ENCODE assay signal across 13 mouse cellular contexts in genomic region chr4:119662976-119663375, GRCm38 (mm10). TPM values are rescaled to one million over a fixed set of nuclear protein-coding genes. Genes with fewer than 3 reads are reported as not detected.
DNase-seq lines count a peak whose midpoint lies in the region; ATAC-seq and TF ChIP-seq lines count a peak whose summit lies in the region.
"Had no signal": no experiment of that assay in that cellular context is flagged by ENCODE, and none has a peak within 500 bp of the region (broad histone marks: within the 10 kb centered on the region; RNA-seq: fewer than 3 reads in every experiment).

No protein-coding gene starts in this region.

- H3K27me3 ChIP-seq in Patski: no peaks in the 10 kb centered on the region
- H3K27me3 ChIP-seq: midbrain, embryonic 12.5 days; neural tube, embryonic 12.5 days had no signal

- H3K27ac ChIP-seq in macrophage: peak overlapping the region; percentile 33
- H3K27ac ChIP-seq: midbrain, embryonic 12.5 days; neural tube, embryonic 12.5 days had no signal

- peak; percentile 45 to 49 for DNase-seq in left cerebral cortex, adult 18-20 months (ENCODE audit: low spot score in 2 of 2)
- DNase-seq in left cerebral cortex, postnatal 10 days (ENCODE audit: extremely low spot score in 1 of 2, low spot score in 2 of 2): no peak
- DNase-seq in Patski (ENCODE audit: low read depth, low spot score) (peak; percentile 53), liver (no peak)
- peak; percentile 35 for DNase-seq in heart, adult 8-10 months (ENCODE audit: low spot score)
- no peak for DNase-seq in kidney, adult 18-20 months
- DNase-seq: embryo, embryonic 11 days had no signal

- no peaks in the 10 kb centered on the region for H3K36me3 ChIP-seq in macrophage (ENCODE audit: inconsistent target)
- H3K36me3 ChIP-seq: midbrain, embryonic 12.5 days; neural tube, embryonic 12.5 days had no signal

- in situ Hi-C loops in Patski (cut with MboI; ENCODE audit: low pct_unique_long_range_greater_than_20kb): loop anchor here (10.0 kb wide), 2 partner anchors 238 to 418 kb away; partner anchors contain the start of genes Ppcs and Zmynd12

- POLR2A ChIA-PET in Patski (lab: Charles Lee): no interaction called here

- ATAC-seq in Patski: peak; percentile 80
- ATAC-seq in megakaryocyte-erythroid progenitor cell, adult 5-6 weeks (replicated peaks; ENCODE audit: low FRiP score, low TSS enrichment, poor library complexity, severe bottlenecking): no peak
- ATAC-seq: intestine, embryonic 16.5 days had no signal

- H3K79me2 ChIP-seq in macrophage (ENCODE audit: inconsistent target): no peaks in the 10 kb centered on the region

- CTCF ChIA-PET in Patski (lab: Charles Lee): no interaction called here

- TF ChIP-seq CTCF in Patski (IDR thresholded peaks at IDR 0.05): no peak

- WGBS in macrophage (ENCODE audit: missing documents): 52% methylated on average over 7 of the region's 7 CpGs

- intact Hi-C loops in left cerebral cortex, postnatal 10 days (cut with DNase I): no loop called here

- H3K4me3 ChIP-seq in macrophage (ENCODE audit: inconsistent target): no peak overlapping the region
- H3K4me3 ChIP-seq: midbrain, embryonic 12.5 days; neural tube, embryonic 12.5 days had no signal

RNA-seq across cellular contexts. Expression of gene Guca2b, which starts 4.2 kb away (rescaled TPM):
- not detected for total RNA-seq in left cerebral cortex, adult 18-20 months (2021)
- total RNA-seq in left cerebral cortex, postnatal 10 days (2021): not detected
- polyA plus RNA-seq in Patski (2021): 0.50 TPM
- under 1 TPM in 2 of 4 experiments, not detected in 2; 0.49 to 0.75 TPM for total RNA-seq in heart, adult 8-10 months (2022)
- total RNA-seq in macrophage (2018; cell fraction: chromatin; rRNA removed): not detected
- total RNA-seq in macrophage (2018; cell fraction: cytosol; rRNA removed): under 1 TPM in 2 of 26 experiments, not detected in 24; 0.30 to 0.34 TPM
- not detected for total RNA-seq in macrophage (2018; cell fraction: nucleus; rRNA removed)
- not detected in 3 replicates for polyA plus RNA-seq in macrophage (2018)
- total RNA-seq in megakaryocyte-erythroid progenitor cell, adult 5-6 weeks (2014; fragmentation: Nextera tagmentation): not detected in 2 replicates
- not detected in 2 replicates for total RNA-seq in megakaryocyte-erythroid progenitor cell, adult 5-6 weeks (2017)
- total RNA-seq: left cerebral cortex, postnatal 25 days had no signal
- polyA plus RNA-seq: midbrain, embryonic 12.5 days; neural tube, embryonic 12.5 days had no signal

RNA-seq across cellular contexts. Expression of gene Guca2a, which starts 25.5 kb away (rescaled TPM):
- not detected for total RNA-seq in left cerebral cortex, adult 18-20 months (2021)
- not detected for total RNA-seq in left cerebral cortex, postnatal 10 days (2021)
- polyA plus RNA-seq in Patski (2021) (not detected), macrophage (2018) (not detected in 3 replicates)
- total RNA-seq in heart, adult 8-10 months (2022): not detected
- not detected for total RNA-seq in macrophage (2018; cell fraction: chromatin; rRNA removed)
- total RNA-seq in macrophage (2018; cell fraction: cytosol; rRNA removed): not detected
- 1 to 10 TPM in 1 of 26 experiments, not detected in 25; 1.1 TPM for total RNA-seq in macrophage (2018; cell fraction: nucleus; rRNA removed)
- total RNA-seq in megakaryocyte-erythroid progenitor cell, adult 5-6 weeks (2014; fragmentation: Nextera tagmentation): not detected in 2 replicates
- not detected in 2 replicates for total RNA-seq in megakaryocyte-erythroid progenitor cell, adult 5-6 weeks (2017)
- total RNA-seq: left cerebral cortex, postnatal 25 days had no signal
- polyA plus RNA-seq: midbrain, embryonic 12.5 days; neural tube, embryonic 12.5 days had no signal

Comparison
In these comparisons a context has a peak if more than half of its experiments do, and no peak if none do; other contexts are left out.
1. DNase-seq: peak in left cerebral cortex, adult 18-20 months (2 of 2), Patski (single experiment) and heart, adult 8-10 months (single experiment); none in left cerebral cortex, postnatal 10 days (0 of 2), liver (single experiment) and kidney, adult 18-20 months (single experiment).